Mouse (Mus musculus) brain, adult 2 months (tissue): ENCODE measurements at regions not wholly inside any gene's neighbourhood (a gene's known extent, or its start where the extent isn't known, plus 50 kb on each side); places are given as distances from the start of the nearest gene placed in this dataset.
A peak's percentile ranks its signal among the peaks of the same experiment; 100 is the strongest.

Experiments used
- DNase-seq: peaks from one replicate; pipeline ENCODE4 v3.0.0; 2011; ENCODE audit warnings: low read depth, low spot score

DNA sequence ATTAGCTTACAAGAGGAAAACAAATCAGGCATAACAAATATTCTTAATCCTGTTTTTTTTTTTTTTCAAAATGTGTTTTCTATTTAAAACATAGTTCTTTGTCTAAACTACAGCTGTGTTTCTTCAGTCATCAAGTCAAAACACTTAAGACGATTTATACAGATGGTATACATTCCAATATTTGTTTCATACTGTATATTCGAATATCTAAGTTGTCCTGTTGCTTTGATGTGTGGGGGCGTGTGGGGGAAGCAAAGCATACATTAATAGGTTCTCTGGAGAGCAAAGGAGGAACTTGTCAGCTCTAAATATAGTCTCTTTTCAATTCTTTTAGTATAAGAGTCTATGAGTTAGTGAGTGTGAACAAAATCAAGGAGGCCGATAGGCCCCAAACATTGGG is 1056.7 kb upstream of the Cdh7 start:
- DNase-seq: peak; percentile 2

DNA sequence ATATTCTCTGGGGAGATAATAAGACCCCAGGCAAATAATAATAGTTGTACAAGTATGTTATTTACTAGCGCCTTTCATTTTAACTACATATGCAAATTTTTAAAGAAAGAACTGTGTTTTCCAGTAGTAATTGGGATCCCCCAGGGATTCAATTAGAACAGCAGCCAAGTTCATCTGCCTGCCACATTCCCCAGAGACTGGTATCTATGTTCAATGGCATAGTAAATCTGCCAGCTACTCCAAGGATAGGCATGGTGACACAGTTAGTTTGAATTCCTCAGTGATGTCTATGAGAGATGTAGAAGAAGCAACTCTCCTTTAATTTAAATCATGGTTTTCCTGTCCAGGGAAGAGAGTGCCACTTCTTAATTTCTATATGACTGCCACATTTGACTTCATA is 1047.9 kb upstream of the Cdh7 start:
- DNase-seq: no peak

DNA sequence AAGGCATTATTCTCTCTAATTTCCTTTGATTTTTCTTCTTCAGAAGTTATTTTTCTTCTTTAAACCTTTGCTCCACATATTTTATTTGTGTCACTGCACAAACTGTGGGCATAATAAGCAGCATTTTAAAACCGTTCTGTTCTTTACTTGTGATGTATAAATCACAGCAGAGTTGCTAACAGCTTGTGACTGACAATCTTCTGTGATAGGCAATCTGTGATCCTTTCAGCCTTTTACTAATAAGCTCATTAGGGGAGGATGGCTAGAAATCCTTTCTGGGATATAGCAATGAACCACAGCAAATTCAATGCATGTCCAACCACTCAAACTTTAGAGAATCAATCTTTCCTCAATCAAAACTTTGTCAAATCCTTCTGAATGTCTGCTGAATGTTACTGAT is 1007.4 kb upstream of the Cdh7 start:
- peak; percentile 3 for DNase-seq

DNA sequence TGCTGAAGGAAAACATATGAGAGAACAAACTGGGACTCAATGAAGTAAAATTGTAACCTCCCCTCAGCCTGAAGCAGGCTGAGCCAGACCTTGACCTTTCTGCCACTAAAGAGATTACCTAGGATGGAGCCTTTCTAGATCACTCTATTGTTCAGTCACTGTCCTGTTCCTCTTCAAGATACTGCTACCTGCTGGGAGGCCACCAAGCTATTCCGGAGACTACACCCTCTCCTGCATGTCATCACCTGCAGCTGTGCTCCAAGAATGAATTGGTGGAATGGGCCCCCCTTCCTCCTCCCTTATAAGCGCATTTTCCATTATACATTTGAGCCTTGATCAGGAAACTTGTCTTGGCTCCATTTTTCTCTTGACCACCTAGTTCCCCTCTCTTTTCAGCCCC is 987.6 kb upstream of the Cdh7 start:
- DNase-seq: no peak
